Mouse (Mus musculus) CH12F3 (cell line): ENCODE data around the gene Lfng.

Experiments
- in situ Hi-C: fragments of 300-500 bp; cut with MboI; formaldehyde crosslinking; loops from 2 replicates; pipeline ENCODE4 v1.14.3; 2020; ENCODE audit warnings: low sequenced_read_pairs

Gene Lfng

GRCm38 (mm10) chr5:140615321-140616109 lies 8.4 kb downstream of the Lfng start:
- in situ Hi-C loops, result loop anchor here (5.0 kb wide), 1 partner anchor 68 kb away; no protein-coding TSS in a partner anchor

- in situ Hi-C loops, result loop anchor here (5.0 kb wide), 1 partner anchor 69 kb away; no protein-coding TSS in a partner anchor
Observed at GRCm38 (mm10) chr5:140616110-140616503, 9.0 kb downstream of the Lfng start.

- in situ Hi-C loops, result loop anchor here (5.0 kb wide), 1 partner anchor 69 kb away; no protein-coding TSS in a partner anchor
Observed at GRCm38 (mm10) chr5:140616691-140617090, 9.6 kb downstream of the Lfng start.

- in situ Hi-C loops, result loop anchor here (5.0 kb wide), 1 partner anchor 70 kb away; no protein-coding TSS in a partner anchor
Observed at GRCm38 (mm10) chr5:140617714-140618113, 10.6 kb downstream of the Lfng start.

DNA sequence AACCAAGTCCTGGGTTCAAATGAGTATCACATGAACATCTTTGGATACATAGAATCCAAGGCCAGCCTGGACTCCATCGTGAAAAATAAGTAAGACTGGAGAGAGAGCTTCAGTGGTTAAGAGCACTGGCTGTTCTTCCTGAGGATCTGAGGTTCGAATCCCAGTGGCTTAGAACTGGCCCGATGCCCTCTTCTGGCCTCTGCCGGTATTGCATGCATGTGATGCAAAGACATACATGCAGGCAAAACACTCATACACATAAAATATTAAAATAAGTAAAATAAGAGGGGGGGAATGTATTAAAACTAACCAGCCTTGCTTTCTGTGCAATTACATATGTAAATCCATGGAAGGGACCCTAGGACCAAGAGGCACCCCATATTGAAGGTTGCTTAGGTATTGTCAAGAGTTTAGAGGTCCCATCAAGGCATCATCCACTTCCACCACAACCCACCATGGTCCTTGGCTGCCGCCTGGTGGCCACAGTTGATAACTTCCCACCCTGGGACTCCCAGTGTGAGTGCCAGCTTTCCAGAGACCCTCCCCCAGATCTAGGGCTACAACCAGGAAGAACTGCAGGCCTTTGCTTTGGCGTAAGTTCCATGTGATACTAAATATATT lies 12.1 kb downstream of the Lfng start:
- in situ Hi-C loops, result loop anchor here (5.0 kb wide), 1 partner anchor 72 kb away; no protein-coding TSS in a partner anchor

DNA sequence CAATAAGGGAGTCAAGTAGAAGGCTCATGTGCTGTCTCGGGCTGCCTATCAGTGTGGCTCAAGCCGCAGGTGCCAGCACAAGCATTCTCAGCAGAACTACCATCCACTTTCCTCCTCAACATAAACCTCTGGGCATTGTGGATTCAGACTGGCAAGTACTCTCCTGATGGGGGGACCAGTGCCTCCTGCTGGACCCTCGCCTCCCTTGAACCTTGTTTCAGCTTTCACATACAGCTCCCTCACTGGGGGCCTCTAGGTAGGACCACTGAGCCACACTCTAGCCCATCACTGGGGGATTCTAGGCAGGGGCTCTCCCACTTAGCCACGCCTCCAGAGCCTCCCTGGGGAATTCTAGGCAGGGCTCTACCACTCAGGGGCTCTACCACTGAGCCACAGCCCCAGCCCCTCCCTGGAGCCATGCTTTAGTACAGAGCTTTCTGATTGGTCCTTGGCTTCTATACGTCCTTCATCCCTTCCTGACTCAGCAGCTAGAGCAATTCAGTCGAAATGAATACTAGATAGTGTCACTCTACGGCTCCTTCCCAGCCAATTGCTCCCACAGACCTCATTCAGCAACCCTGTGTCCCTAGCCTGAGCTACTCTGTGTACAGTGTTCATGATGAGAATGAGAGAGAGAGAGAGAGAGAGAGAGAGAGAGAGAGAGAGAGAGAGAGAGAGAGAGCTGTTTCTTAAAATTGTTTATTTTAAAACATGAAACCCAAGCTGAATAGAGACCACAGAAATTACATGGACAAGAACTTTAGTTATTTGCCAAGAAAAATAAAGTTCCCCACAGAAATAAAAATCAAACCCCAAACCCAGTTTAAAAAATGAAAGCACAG lies 13.0 kb downstream of the Lfng start:
- in situ Hi-C loops, result loop anchor here (5.0 kb wide), 1 partner anchor 73 kb away; no protein-coding TSS in a partner anchor

- in situ Hi-C loops, result no loop called here
Observed at GRCm38 (mm10) chr5:140621092-140621491, 14.0 kb downstream of the Lfng start.

GRCm38 (mm10) chr5:140621517-140621916 lies 14.4 kb downstream of the Lfng start:
- in situ Hi-C loops, result no loop called here

- in situ Hi-C loops, result no loop called here
Observed at GRCm38 (mm10) chr5:140622978-140623670, 16.0 kb downstream of the Lfng start.

DNA sequence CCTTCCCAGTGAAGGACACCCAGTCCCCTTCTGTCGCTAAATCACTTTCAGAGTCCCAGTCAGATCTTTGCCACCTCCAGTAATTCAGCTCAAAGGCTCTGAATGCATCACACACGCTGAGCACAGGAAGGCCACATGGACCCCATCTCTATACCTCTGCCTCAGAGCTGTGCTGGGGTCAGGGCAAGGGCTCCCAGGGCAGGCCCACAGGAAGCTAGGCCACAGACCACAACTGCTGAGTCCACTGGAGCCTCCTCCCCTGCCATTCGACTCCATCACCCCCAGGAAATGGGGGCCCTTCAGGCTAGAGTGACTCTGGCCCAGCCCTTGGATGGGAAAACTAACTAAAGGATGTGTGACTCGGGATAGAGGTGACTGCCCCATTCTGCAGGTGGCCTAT lies 16.7 kb downstream of the Lfng start:
- in situ Hi-C loops, result no loop called here

DNA sequence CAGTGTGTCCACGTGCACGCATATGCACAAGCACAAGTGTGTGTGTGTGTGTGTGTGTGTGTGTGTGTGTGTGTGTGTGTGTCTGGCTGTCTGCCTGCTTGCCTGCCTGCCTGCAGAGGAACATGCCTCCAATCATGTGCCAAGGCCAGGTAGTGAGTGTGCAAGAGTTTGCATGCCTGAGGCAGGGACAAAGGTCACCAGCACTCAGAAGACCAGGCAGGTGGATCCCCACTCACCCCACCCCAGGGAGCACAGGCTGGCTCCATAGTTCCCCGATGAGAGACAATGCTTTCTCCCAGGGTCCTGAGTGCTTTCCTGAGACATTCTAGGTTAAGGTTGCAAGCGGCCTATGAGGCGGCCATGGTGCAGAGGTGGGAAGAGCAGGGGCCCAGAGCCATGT lies 17.1 kb downstream of the Lfng start:
- in situ Hi-C loops, result no loop called here

GRCm38 (mm10) chr5:140624961-140625360 lies 17.8 kb downstream of the Lfng start:
- in situ Hi-C loops, result no loop called here

GRCm38 (mm10) chr5:140627580-140627979 lies 20.5 kb downstream of the Lfng start:
- in situ Hi-C loops, result no loop called here

GRCm38 (mm10) chr5:140628995-140629394 lies 21.9 kb downstream of the Lfng start:
- in situ Hi-C loops, result no loop called here

DNA sequence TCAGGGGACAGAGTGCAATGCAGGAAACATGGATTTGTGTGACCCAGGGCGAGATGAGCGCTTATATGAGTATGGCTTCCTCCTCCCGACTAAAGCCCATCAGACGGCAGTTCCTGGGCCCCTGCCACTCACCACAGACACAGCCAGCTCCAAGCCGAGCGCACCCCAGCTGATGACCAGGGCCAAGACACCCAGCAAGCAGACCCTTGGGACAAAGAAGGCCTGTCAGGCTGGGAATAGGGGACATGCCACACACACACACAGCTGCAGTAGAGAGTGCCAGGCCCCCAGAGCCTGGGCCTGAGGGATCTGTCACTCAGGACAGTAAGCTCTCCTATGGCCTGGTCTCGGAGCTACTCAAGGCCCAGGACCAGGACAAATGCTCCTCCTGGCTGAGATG lies 26.3 kb downstream of the Lfng start:
- in situ Hi-C loops, result no loop called here

DNA sequence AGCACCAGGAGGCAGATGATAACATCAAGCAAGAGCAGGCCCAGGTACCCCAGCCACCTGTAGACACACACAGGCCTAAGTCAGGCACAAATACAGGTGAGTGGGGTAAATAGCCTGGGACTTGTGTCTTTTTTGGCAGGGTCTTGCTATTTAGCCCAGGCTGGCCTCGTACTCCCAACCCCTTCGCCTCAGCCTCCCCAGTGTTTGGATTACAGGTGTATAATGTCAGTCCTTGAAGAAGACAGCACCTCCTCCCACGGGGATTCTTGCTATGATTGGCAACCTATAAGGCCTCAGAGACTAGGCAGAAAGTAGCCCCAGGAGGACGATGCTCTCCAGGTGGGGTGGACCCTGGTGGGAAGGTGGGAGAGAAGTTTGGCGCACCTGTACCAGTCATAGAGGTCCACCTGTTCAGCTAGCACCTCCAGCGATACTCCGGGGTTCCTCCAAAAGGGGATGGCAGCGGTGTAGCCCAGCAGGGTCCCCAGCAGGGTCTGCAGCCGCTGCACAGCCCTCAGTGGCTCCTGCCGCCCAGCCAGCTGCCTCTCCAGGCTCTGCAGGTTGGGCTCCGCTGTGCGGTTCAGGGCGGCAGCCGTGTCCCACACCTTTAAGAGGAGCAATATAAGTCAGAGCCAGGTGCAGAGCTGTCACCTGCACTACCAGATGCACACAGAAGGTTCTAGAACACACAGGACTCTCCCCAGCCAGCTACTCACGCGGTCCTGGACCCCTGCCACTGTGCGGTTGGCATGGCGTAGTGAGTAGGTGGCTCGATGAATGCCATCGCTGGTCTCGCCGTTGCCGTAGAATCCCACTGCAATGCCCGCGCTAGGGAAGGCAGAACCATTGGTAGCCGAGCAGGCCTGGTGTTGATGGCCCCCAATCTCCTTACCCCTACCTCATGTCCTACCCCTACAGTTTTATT lies 27.9 kb downstream of the Lfng start:
- in situ Hi-C loops, result no loop called here

- in situ Hi-C loops, result no loop called here
Observed at GRCm38 (mm10) chr5:140636316-140637057, 29.4 kb downstream of the Lfng start.

DNA sequence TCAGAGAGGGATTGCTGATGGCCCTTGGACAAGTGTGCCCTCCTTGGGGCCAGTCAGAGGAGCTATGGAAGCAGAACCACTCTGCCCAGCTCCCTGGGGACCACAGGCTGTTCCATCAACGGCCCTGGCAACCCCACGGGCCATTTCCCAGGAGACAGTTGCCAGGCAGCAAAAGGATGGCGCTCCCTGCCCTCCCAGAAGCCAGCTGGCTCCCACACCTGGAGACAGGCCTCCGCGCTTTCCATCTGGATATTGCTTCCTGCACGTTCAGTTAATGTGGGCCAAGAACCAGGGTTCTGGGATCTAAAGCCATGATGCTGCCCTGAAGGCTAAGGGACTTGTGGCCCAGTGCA lies 29.9 kb downstream of the Lfng start:
- in situ Hi-C loops, result no loop called here

- in situ Hi-C loops, result no loop called here
Observed at GRCm38 (mm10) chr5:140637989-140638388, 30.9 kb downstream of the Lfng start.
